ENCODE assay signal across 9 mouse cellular contexts in genomic region chr11:3536745-3537333, GRCm38 (mm10). TPM values are rescaled to one million over a fixed set of nuclear protein-coding genes. Genes with fewer than 3 reads are reported as not detected.
DNase-seq lines count a peak whose midpoint lies in the region; ATAC-seq and TF ChIP-seq lines count a peak whose summit lies in the region.
"Had no signal": no experiment of that assay in that cellular context is flagged by ENCODE, and none has a peak within 500 bp of the region (broad histone marks: within the 10 kb centered on the region; RNA-seq: fewer than 3 reads in every experiment).

No protein-coding gene starts in this region.

- TF ChIP-seq POLR2A in limb, embryonic 14.5 days (IDR thresholded peaks at IDR 0.05; ENCODE audit: borderline replicate concordance, extremely low read depth, insufficient read depth, insufficient read length), result no peak

- no peak overlapping the region for H3K9ac ChIP-seq in forebrain, embryonic 12.5 days
- H3K9ac ChIP-seq in forebrain, embryonic 11.5 days (ENCODE audit: low read length), result no peak overlapping the region
- H3K9ac ChIP-seq in intestine, embryonic 14.5 days (ENCODE audit: low read length), result no peak overlapping the region
- H3K9ac ChIP-seq in limb, embryonic 14.5 days (ENCODE audit: low read depth, low read length, severe bottlenecking), result no peak overlapping the region

- 96% methylated on average over 5 of the region's 5 CpGs for WGBS in forebrain, embryonic 12.5 days
- WGBS in forebrain, embryonic 11.5 days, result 88% methylated on average over 5 of the region's 5 CpGs
- 92% methylated on average over 5 of the region's 5 CpGs for WGBS in intestine, embryonic 14.5 days
- WGBS in limb, embryonic 14.5 days, result 82% methylated on average over 5 of the region's 5 CpGs
- 96% methylated on average over 5 of the region's 5 CpGs for WGBS in midbrain, embryonic 10.5 days

- DNase-seq in forebrain, embryonic 11.5 days (ENCODE audit: low spot score), result no peak
- peak; percentile 19 for DNase-seq in 3T3-L1 (ENCODE audit: low read depth, low spot score)
- no peak for DNase-seq in intestine, embryonic 14.5 days (ENCODE audit: low spot score)
- no peak for DNase-seq in limb, embryonic 14.5 days (ENCODE audit: low spot score)
- no peak for DNase-seq in left cerebral cortex, adult 11 months (ENCODE audit: low spot score)
- DNase-seq in midbrain, embryonic 10.5 days (ENCODE audit: low spot score), result no peak
- no peak for DNase-seq in right cerebral cortex, postnatal 25 days

- ATAC-seq in forebrain, embryonic 12.5 days (ENCODE audit: low FRiP score), result no peak
- no peak for ATAC-seq in forebrain, embryonic 11.5 days (replicated peaks; ENCODE audit: low FRiP score)
- ATAC-seq in intestine, embryonic 14.5 days (replicated peaks; ENCODE audit: low FRiP score, low TSS enrichment, low read depth), result no peak
- no peak for ATAC-seq in limb, embryonic 14.5 days (ENCODE audit: low FRiP score, low read depth)
- ATAC-seq: forebrain, embryonic 15.5 days had no signal

- 0 out of 2 replicates have a peak, but pooled peaks cover 4% of the 10 kb centered on the region for H3K27me3 ChIP-seq in forebrain, embryonic 12.5 days
- no peaks in the 10 kb centered on the region for H3K27me3 ChIP-seq in forebrain, embryonic 11.5 days (ENCODE audit: control insufficient read depth, insufficient read depth, low read length)
- no peaks in the 10 kb centered on the region for H3K27me3 ChIP-seq in intestine, embryonic 14.5 days (replicated peaks; ENCODE audit: control insufficient read depth, insufficient read depth, low read length)
- H3K27me3 ChIP-seq in limb, embryonic 14.5 days (ENCODE audit: control insufficient read depth, insufficient read depth, low read length), result no peaks in the 10 kb centered on the region
- H3K27me3 ChIP-seq in midbrain, embryonic 10.5 days (ENCODE audit: low read depth, poor library complexity, severe bottlenecking), result peaks cover 13% of the 10 kb centered on the region
- H3K27me3 ChIP-seq: forebrain, embryonic 15.5 days had no signal

- H3K27ac ChIP-seq in forebrain, embryonic 12.5 days, result no peak overlapping the region
- no peak overlapping the region for H3K27ac ChIP-seq in forebrain, embryonic 11.5 days (ENCODE audit: low read depth, low read length)
- H3K27ac ChIP-seq in intestine, embryonic 14.5 days (ENCODE audit: low read depth), result peak overlapping the region; percentile 92
- no peak overlapping the region for H3K27ac ChIP-seq in limb, embryonic 14.5 days (replicated peaks; ENCODE audit: low read depth, low read length)
- H3K27ac ChIP-seq in midbrain, embryonic 10.5 days (replicated peaks), result no peak overlapping the region

- H3K9me3 ChIP-seq in forebrain, embryonic 12.5 days, result no peaks in the 10 kb centered on the region
- no peaks in the 10 kb centered on the region for H3K9me3 ChIP-seq in forebrain, embryonic 11.5 days (ENCODE audit: control insufficient read depth, low read length)
- no peaks in the 10 kb centered on the region for H3K9me3 ChIP-seq in intestine, embryonic 14.5 days (ENCODE audit: control insufficient read depth, low read length)
- no peaks in the 10 kb centered on the region for H3K9me3 ChIP-seq in limb, embryonic 14.5 days (ENCODE audit: control insufficient read depth, low read length)
- H3K9me3 ChIP-seq in midbrain, embryonic 10.5 days (replicated peaks), result no peaks in the 10 kb centered on the region
- H3K9me3 ChIP-seq: forebrain, embryonic 15.5 days had no signal

- peaks cover 30% of the 10 kb centered on the region for H3K4me1 ChIP-seq in forebrain, embryonic 12.5 days
- H3K4me1 ChIP-seq in forebrain, embryonic 11.5 days (replicated peaks; ENCODE audit: control insufficient read depth, insufficient read depth, low read length), result peaks cover 16% of the 10 kb centered on the region
- peaks cover 34% of the 10 kb centered on the region for H3K4me1 ChIP-seq in intestine, embryonic 14.5 days (replicated peaks; ENCODE audit: control insufficient read depth, insufficient read depth, low read length)
- peaks cover 28% of the 10 kb centered on the region for H3K4me1 ChIP-seq in limb, embryonic 14.5 days (ENCODE audit: control insufficient read depth, insufficient read depth, low read length)
- peaks cover 43% of the 10 kb centered on the region for H3K4me1 ChIP-seq in midbrain, embryonic 10.5 days

- H3K36me3 ChIP-seq in forebrain, embryonic 12.5 days (replicated peaks), result peaks cover 14% of the 10 kb centered on the region
- H3K36me3 ChIP-seq in forebrain, embryonic 11.5 days (ENCODE audit: control insufficient read depth, insufficient read depth, low read length), result no peaks in the 10 kb centered on the region; the same call in 1 of the 2 replicates
- H3K36me3 ChIP-seq in intestine, embryonic 14.5 days (ENCODE audit: control insufficient read depth, insufficient read depth, low read length), result peaks cover 33% of the 10 kb centered on the region
- H3K36me3 ChIP-seq in limb, embryonic 14.5 days (ENCODE audit: control insufficient read depth, insufficient read depth, low read length), result peaks cover 32% of the 10 kb centered on the region
- peaks cover 22% of the 10 kb centered on the region for H3K36me3 ChIP-seq in midbrain, embryonic 10.5 days
- H3K36me3 ChIP-seq: forebrain, embryonic 15.5 days had no signal

- no peak overlapping the region for H3K4me3 ChIP-seq in forebrain, embryonic 12.5 days (replicated peaks)
- no peak overlapping the region for H3K4me3 ChIP-seq in forebrain, embryonic 11.5 days (ENCODE audit: low read depth, low read length)
- peak overlapping the region; percentile 50; the same call in 1 of the 2 replicates for H3K4me3 ChIP-seq in intestine, embryonic 14.5 days (ENCODE audit: low read depth, low read length)
- peak overlapping the region; percentile 44; the same call in 1 of the 2 replicates for H3K4me3 ChIP-seq in limb, embryonic 14.5 days (replicated peaks; ENCODE audit: low read length)
- H3K4me3 ChIP-seq in midbrain, embryonic 10.5 days, result no peak overlapping the region

- H3K4me2 ChIP-seq in forebrain, embryonic 12.5 days, result 0 out of 2 replicates have a peak overlapping the region, but pooled peaks have one; percentile 76
- H3K4me2 ChIP-seq in forebrain, embryonic 11.5 days (ENCODE audit: low read depth, low read length, severe bottlenecking), result no peak overlapping the region
- peak overlapping the region; percentile 73 for H3K4me2 ChIP-seq in intestine, embryonic 14.5 days (ENCODE audit: low read length)
- peak overlapping the region; percentile 62; the same call in 1 of the 2 replicates for H3K4me2 ChIP-seq in limb, embryonic 14.5 days (replicated peaks; ENCODE audit: low read depth, low read length, severe bottlenecking)

RNA-seq across cellular contexts. Expression of gene Smtn, which starts 3.6 kb away (rescaled TPM):
- 36.2 and 38.0 TPM in 2 replicates for polyA plus RNA-seq in forebrain, embryonic 12.5 days (2016; fragmentation: Nextera tagmentation; extraction: Ambion mirVana)
- 43.8 and 44.3 TPM in 2 replicates for polyA plus RNA-seq in forebrain, embryonic 11.5 days (2014; fragmentation: Nextera tagmentation; extraction: Ambion mirVana)
- polyA plus RNA-seq in intestine, embryonic 14.5 days (2014; fragmentation: Nextera tagmentation; extraction: Ambion mirVana), result 87.0 and 88.2 TPM in 2 replicates
- 59.0 and 64.7 TPM in 2 replicates for polyA plus RNA-seq in limb, embryonic 14.5 days (2012; rRNA removed)
- 71.8 and 79.6 TPM in 2 replicates for polyA plus RNA-seq in limb, embryonic 14.5 days (2014; fragmentation: Nextera tagmentation; extraction: Ambion mirVana)
- 40.2 and 45.4 TPM in 2 replicates for polyA plus RNA-seq in midbrain, embryonic 10.5 days (2016; fragmentation: Nextera tagmentation; extraction: Ambion mirVana)

RNA-seq across cellular contexts. Expression of gene Selenom, which starts 22.4 kb away (rescaled TPM):
- 49.7 and 51.0 TPM in 2 replicates for polyA plus RNA-seq in forebrain, embryonic 12.5 days (2016; fragmentation: Nextera tagmentation; extraction: Ambion mirVana)
- polyA plus RNA-seq in forebrain, embryonic 11.5 days (2014; fragmentation: Nextera tagmentation; extraction: Ambion mirVana), result 47.3 and 54.1 TPM in 2 replicates
- 146 and 160 TPM in 2 replicates for polyA plus RNA-seq in intestine, embryonic 14.5 days (2014; fragmentation: Nextera tagmentation; extraction: Ambion mirVana)
- polyA plus RNA-seq in limb, embryonic 14.5 days (2012; rRNA removed), result 201 and 256 TPM in 2 replicates
- 191 and 214 TPM in 2 replicates for polyA plus RNA-seq in limb, embryonic 14.5 days (2014; fragmentation: Nextera tagmentation; extraction: Ambion mirVana)
- 43.8 and 49.2 TPM in 2 replicates for polyA plus RNA-seq in midbrain, embryonic 10.5 days (2016; fragmentation: Nextera tagmentation; extraction: Ambion mirVana)

RNA-seq across cellular contexts. Expression of gene Inpp5j, which starts 32.2 kb away (rescaled TPM):
- 0.49 and 0.52 TPM in 2 replicates for polyA plus RNA-seq in forebrain, embryonic 12.5 days (2016; fragmentation: Nextera tagmentation; extraction: Ambion mirVana)
- polyA plus RNA-seq in forebrain, embryonic 11.5 days (2014; fragmentation: Nextera tagmentation; extraction: Ambion mirVana), result 0.31 and 0.47 TPM in 2 replicates
- polyA plus RNA-seq in intestine, embryonic 14.5 days (2014; fragmentation: Nextera tagmentation; extraction: Ambion mirVana), result 4.1 and 4.3 TPM in 2 replicates
- 0.23 and 0.40 TPM in 2 replicates for polyA plus RNA-seq in limb, embryonic 14.5 days (2012; rRNA removed)
- polyA plus RNA-seq in limb, embryonic 14.5 days (2014; fragmentation: Nextera tagmentation; extraction: Ambion mirVana), result 0.18 and 0.43 TPM in 2 replicates
- 0.16 and 0.24 TPM in 2 replicates for polyA plus RNA-seq in midbrain, embryonic 10.5 days (2016; fragmentation: Nextera tagmentation; extraction: Ambion mirVana)

RNA-seq across cellular contexts. Expression of gene Pla2g3, which starts 48.8 kb away (rescaled TPM):
- 0.59 and 0.64 TPM in 2 replicates for polyA plus RNA-seq in forebrain, embryonic 12.5 days (2016; fragmentation: Nextera tagmentation; extraction: Ambion mirVana)
- 0.45 and 0.92 TPM in 2 replicates for polyA plus RNA-seq in forebrain, embryonic 11.5 days (2014; fragmentation: Nextera tagmentation; extraction: Ambion mirVana)
- 0.61 and 0.75 TPM in 2 replicates for polyA plus RNA-seq in intestine, embryonic 14.5 days (2014; fragmentation: Nextera tagmentation; extraction: Ambion mirVana)
- 0.99 and 1.4 TPM in 2 replicates for polyA plus RNA-seq in limb, embryonic 14.5 days (2012; rRNA removed)
- 0.23 and 0.40 TPM in 2 replicates for polyA plus RNA-seq in limb, embryonic 14.5 days (2014; fragmentation: Nextera tagmentation; extraction: Ambion mirVana)
- polyA plus RNA-seq in midbrain, embryonic 10.5 days (2016; fragmentation: Nextera tagmentation; extraction: Ambion mirVana), result 0.75 and 0.89 TPM in 2 replicates

Comparison
In these comparisons a context has a peak if more than half of its experiments do, and no peak if none do; other contexts are left out.
1. H3K4me3 ChIP-seq: peak in intestine, embryonic 14.5 days (single experiment) and limb, embryonic 14.5 days (single experiment); none in forebrain, embryonic 12.5 days (single experiment), forebrain, embryonic 11.5 days (single experiment) and midbrain, embryonic 10.5 days (single experiment).